Mouse (Mus musculus): Measurements from ENCODE around the gene Lsm11.

Gene Lsm11

DNA sequence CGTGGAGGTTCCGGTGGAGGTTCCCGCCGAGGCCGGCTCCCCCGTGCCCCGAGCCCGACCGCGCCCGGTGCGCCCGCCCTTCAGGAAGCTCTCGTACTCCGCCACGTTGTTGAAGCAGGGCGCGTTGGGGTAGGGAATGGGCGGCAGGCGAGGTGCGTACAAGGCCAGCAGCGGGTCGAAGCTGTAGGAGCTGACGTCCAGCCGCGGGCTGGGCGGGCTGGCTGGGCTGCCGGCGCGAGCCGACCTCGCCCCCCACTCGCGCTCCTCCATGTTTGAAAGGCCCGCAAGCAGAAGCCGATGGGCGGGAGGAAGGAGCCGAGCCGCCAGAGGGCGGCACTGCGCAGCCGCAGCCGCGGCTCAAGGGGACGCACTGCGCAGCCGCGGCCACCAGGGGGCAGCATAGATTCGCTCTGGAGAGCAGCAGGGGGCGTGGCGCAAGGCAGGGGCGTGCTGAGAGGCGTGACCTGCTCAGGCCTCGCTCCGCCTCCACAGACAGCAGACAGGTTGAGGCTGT lies at the start of gene Lsm11:
Lsm11 (minus strand) TSS at position 293 of the 514 bp plus-strand sequence.
- DNase-seq (ENCODE audit: low spot score in 2 of 2), result peak; percentile 86 to 97

DNA sequence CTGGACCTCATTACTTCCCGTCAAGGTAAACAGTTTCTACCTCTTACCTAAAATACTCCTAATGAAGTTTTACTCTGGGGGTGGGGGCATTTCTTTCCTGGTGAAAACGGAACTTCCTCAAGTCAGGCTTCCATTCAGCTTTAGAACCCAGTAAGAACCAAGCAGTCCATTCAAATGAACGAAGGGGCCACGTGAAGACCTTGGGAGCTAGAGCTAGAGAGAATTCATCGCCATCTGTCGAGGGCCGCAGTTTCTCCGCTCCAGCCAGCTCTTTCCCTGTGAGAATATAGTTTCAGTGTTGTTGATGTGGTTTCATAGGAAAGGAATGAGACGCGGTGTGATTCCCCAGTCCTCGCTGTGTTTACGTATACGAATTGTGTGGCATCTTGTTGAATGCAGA lies 47.4 kb upstream of the Lsm11 start:
- DNase-seq (ENCODE audit: low spot score in 2 of 2), result no peak

DNA sequence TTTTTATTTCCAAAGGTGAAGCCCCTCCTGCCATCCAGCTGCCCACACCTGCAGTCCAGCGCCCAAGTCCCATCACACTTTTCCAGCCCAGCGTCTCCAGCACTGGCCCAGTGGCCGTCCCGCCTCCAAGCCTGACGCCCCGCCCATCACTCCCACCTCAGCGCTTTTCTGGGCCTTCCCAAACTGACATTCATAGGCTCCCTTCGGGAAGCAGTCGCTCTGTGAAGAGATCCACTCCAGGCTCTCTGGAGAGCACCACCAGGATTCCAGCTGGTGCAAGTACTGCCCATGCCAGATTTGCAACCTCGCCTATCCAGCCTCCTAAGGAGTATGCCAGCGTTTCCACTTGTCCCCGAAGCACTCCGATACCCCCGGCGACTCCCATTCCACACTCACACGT lies 46.9 kb upstream of the Lsm11 start:
- no peak for DNase-seq (ENCODE audit: low spot score in 2 of 2)

DNA sequence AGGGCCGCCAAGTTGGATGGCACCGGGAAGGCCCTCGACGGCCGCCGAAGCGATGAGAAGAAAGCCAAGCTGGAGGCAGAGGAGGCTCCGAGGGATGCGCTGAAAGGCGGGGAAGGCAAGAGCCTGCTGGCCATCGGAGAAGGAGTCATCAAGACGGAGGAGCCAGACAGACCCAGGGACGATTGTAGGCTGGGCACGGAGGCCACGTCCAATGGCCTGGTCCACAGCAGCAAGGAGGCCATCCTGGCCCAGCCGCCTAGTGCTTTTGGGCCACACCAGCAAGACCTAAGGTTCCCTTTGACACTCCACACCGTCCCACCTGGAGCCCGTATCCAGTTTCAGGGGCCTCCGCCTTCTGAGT lies 36.1 kb upstream of the Lsm11 start:
- no peak for DNase-seq (ENCODE audit: low spot score in 2 of 2)

DNA sequence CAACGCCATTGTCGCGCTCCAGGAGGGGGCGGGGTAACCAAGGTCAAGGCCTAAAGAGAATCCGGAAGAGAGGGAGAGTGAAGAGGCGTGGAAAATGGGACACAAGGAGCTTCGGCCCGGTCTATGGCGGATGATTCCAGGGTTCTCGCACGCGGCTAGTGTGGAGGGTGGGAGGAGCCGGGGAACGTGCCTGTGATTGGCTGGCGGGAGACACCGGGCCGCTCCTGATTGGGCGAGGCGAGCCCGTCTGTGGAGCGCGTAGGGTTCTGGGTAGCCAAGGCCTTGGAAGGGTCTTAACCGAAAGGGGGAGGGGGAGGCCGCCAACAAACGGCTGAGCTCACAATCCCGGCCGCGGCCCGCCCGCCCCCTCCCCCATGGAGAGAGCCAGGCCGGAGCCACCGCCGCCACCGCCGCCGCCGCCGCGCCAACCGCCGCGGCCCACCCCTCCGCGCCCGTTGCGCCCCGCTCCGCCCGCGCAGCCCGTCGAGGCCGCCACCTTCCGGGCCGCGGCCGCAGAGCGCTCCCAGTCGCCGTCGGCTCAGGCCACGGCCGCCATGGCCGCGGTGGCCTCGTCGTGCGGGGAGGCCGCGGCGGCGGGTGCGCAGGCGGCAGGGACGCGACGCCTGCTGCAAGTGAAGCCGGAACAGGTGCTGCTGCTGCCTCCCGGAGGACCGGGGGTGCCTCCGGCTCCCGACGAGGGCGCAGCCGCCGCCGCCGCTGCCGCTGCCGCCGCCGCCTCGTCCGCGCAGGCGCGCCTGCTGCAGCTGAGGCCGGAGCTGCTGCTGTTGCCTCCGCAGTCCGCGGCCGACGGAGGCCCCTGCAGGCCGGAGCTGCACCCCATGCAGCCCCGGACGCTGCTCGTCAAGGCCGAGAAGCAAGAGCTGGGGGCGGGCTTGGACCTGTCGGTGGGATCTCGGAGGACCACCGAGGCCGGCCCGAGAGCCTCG lies 35.5 kb upstream of the Lsm11 start, which contains the start of gene Sox30:
Sox30 (plus strand) TSS at position 365 of the 947 bp plus-strand sequence.
- DNase-seq (ENCODE audit: low spot score in 2 of 2), result no peak

DNA sequence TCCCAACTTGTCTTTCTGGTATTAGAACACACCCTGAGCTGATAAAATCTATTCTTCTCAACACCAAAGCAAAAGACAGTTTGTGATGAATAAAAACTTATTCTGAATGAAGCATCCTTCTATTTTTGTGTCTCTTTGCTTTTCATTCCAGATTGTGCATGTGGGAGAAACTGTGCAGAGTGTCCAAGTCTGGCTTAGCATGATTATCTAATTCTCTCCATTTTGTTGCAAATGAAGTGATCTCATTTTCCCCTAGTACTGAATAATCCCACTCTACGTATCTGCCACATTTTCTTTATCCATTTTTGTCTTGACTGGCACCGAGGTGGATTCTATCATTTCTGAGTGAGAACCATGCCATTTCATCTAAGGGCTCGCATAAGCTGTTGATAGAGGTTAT lies 31.3 kb upstream of the Lsm11 start:
- peak; percentile 26 to 37 for DNase-seq (ENCODE audit: low spot score in 2 of 2)

DNA sequence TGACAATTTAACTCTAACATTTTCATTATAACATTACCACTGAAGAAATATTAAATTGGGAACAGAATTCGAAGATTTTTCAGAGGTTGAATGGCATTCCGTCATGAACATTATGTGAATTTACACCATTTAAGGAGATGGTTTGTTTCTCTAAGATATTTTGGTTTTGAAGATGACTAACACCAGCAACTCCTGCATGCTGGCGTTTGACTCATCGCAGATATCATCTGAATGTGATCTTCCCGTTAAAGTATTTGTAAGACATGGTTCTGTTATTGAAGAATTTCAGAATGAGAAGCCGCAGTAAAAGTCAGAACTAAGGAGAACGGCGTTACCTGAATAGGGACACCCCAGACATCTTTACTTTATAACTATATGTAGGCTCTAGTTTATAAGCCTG lies 29.7 kb upstream of the Lsm11 start:
- DNase-seq (ENCODE audit: low spot score in 2 of 2), result no peak

DNA sequence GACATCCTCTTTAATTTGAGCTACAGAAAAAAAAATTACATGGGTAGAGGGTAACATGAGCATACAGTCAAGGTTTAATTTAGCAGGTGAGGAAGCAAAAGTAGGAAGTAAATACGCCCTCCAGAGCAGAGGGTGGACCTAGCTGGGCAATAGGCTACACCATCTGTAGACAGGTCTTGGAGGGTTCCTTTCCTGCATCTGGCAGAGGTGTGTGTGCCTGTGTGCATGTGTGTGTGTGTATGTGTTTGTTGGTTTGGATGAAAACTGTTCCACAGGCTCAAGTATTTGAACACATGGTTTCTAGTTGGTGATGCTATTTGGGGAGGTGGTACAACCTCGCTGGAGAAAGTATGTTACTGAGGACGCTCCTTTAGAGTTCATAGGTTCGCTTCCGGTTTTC lies 28.9 kb upstream of the Lsm11 start:
- DNase-seq (ENCODE audit: low spot score in 2 of 2), result no peak

DNA sequence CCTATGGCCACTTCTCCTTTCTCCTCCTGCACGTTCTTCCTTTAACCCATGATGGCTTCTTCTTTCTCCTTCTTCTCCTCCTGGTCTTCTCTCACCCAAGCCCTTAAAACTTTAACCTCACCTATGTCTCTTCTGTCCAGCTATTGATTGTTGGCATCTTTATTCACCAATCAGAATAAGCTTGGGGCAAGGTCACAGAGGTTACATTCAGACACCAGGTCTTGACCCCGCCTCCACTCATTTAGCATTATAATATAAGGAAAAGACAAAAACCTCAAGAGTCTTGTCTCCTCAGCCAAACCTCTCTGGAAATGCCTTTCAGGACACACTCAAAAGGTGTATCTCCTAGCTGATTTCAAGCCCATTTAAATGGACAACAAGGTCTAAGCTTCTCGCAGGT lies 23.7 kb upstream of the Lsm11 start:
- DNase-seq (ENCODE audit: low spot score in 2 of 2), result no peak

DNA sequence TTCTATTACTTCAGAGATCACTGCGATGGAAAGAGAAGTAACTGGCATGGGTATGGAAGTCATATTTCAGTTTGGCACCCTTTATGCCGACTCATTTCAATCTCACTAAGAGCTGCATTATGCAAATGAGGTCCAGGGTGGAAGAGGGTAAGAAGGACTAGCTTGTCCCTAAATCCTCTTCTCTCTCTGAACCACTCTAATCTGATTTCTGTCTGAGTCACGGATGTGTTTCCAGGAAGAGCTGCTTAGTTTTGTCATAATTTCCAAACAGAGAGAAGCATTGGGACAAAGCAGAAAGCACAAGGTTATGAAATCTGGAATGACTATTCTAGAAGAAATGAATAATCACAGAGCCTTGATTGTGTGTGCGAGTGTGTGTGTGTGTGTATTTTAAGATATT lies 22.2 kb upstream of the Lsm11 start:
- DNase-seq (ENCODE audit: low spot score in 2 of 2), result no peak

DNA sequence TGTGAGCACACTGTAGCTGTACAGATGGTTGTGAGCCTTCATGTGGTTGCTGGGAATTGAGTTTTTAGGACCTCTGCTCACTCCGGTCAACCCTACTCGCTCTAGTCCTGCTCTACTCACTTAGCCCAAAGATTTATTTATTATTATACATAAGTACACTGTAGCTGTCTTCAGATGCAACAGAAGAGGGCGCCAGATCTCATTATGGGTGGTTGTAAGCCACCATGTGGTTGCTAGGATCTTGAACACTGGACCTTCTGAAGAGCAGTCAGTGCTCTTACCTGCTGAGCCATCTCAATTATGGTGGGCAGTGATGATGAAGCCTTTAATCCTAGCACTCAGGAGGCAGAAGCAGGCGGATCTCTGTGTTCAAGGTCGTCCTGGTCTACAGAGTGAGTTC lies 15.3 kb upstream of the Lsm11 start:
- no peak for DNase-seq (ENCODE audit: low spot score in 2 of 2)

DNA sequence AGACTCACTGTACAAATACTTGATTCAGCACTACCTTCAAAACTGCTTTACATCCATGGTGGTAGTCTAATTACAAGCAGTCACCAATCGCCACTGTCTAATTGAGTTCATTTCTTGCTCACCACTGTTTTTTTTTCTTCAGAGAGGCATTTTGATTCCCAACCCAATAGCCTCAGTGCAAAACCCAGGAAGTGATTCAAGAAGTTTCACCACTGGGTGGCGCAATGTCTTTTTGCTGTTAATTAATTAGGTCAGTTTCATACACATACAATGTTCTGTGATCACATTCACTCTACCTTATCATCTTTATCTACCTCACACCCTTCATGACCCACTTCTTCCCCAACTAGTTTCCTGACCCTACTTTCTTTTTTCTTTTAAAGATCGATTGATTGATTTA lies 14.9 kb upstream of the Lsm11 start:
- no peak for DNase-seq (ENCODE audit: low spot score in 2 of 2)

DNA sequence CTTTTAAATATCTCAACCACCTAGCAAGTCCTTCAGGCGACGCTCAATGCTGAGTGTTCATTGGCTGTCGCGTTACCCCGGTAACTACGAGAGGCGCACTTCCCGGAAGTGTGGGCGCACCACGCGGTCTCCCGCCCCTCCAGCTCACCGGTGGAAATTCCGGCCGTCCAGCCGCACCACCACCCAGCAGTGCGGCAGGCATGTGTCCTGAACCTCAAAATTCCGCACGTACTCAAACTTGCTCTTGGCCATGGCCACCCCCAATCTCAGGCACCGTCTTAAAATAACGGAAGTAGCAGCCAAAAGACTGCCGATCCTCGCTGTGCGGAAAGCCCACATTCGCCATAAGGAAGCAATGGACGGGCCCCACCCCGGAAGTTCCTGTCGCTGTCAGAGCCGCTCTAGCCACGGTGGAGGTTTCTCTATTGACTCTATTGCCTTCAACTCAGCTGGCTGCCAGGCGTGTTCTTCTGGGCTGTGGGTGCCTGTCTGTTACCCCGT lies 10.4 kb upstream of the Lsm11 start, which contains the start of gene Thg1l:
Thg1l (minus strand) TSS at position 368 of the 501 bp plus-strand sequence.
- DNase-seq (ENCODE audit: low spot score in 2 of 2), result peak; percentile 68 to 92

DNA sequence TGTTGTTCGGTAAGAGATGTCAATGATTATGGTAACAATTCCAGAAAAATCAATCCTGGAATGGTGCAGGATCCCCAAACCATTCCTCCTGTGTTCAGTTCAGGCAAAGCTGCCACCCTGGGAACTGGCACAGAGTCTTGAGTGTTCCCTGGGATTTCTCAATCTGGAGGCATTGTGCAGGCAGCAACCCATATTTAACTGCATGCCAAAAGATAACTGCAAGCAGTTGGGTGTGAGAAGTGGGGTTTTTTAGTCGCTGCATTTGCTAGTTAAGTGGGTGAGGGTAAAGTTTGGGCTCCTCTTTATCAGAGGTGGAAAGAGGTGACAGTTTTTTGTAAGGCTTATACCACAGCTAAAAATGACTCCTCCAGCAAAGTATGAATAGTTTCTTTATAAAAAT lies 2.8 kb upstream of the Lsm11 start:
- DNase-seq (ENCODE audit: low spot score in 2 of 2), result peak; percentile 44 to 56

DNA sequence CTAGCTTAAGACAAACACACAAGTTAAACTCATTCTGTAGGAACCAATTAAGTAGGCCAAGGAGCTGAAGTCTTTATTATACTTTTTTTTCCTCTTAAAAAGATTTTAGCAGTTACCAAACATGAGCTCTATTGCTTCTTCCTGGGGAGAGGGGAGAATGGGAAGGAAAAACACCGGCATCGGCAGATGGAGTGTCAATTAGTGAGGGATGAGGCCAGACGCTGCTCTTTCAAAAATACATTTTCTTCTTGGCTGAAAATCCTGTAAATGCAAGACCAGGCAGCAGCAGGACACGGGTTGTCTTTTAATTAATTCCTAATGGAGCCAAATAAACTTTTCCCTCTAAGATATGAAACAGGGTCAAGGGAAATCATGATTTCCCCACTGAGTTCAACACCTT lies 2.1 kb upstream of the Lsm11 start:
- DNase-seq (ENCODE audit: low spot score in 2 of 2), result no peak

DNA sequence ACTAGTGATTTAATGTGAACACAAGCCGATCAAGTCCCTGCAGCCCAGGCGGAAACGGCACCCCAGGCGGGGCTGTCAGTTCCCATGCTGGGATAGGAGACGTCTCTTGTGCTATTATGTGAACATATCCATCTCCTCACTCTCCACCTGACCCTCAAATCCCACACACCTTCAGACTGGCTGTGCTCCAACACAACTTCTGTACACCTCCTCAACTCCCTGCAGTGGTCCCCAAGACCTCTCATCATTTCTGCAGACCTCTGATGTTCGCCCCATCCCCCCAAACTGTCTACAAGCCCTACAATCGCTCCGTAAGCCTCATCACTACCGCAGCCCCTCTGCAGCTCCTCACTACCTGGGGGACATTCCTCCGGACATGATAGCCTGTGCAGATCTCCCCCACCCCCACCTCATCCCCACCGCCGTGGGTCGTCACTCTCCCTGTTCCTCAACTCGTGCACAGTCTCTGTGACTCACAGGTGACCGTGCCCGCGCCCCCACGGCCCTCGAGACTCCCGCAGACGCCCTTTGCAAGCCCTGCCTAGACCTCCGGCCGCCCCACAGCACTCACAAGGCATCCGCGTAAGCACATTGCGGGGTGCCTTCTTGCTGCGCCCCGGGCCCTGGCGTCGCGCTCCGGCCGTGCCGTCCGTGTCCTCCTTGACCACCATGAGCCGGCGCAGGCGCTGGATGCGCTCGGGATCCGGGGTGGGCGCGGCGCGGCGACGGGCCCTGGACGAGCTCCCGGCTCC lies 668 bp downstream of the Lsm11 start:
- DNase-seq (ENCODE audit: low spot score in 2 of 2), result peak in 1 of 2 experiments; percentile 30

DNA sequence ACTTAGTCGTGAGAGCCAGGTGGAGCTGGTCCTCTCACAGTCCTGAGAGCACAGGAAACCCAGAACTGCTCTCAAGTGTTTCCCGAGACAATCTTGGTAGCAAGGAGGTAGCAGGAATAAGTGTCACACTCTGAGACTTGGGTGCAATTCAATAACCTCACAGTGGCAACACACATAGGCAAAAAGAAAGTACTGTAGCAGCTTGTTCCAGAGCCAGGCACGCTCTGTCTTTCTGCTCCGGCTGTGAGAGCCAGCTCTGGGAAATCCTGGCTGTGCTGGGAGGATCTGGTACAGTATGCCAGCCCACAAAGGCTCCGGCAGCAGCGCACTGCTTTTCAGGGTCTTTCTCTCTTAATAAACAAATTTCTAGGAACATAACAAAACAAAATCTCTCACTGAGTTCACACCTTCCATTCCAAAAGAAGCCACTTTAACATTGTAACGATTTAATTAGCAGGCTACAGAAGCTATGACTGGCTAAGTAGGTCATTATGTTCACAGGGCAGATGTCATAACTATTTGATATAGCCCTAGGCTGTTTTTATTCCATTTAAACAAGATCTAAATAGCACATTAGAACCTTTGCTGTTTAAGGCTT lies 1.5 kb downstream of the Lsm11 start:
- peak in 1 of 2 experiments; percentile 60 for DNase-seq (ENCODE audit: low spot score in 2 of 2)

DNA sequence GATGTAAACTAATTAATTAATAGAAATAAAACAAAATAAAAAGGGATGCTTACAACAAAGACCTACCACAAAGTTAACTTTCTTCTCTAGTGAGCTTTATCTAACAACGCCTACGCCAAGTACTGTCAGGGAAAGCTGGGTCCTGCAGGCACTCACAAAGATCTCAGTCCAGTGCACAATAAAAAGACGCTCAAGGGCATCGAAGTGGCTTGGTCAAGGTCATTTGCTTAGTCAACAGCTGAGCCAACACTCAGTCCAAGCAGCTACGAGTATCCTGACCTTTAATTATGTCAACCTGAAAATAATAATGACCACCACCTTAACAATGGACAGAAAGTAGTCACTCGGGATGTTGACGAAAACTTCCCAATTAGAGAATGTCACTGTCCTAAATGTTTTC lies 2.5 kb downstream of the Lsm11 start:
- no peak for DNase-seq (ENCODE audit: low spot score in 2 of 2)

DNA sequence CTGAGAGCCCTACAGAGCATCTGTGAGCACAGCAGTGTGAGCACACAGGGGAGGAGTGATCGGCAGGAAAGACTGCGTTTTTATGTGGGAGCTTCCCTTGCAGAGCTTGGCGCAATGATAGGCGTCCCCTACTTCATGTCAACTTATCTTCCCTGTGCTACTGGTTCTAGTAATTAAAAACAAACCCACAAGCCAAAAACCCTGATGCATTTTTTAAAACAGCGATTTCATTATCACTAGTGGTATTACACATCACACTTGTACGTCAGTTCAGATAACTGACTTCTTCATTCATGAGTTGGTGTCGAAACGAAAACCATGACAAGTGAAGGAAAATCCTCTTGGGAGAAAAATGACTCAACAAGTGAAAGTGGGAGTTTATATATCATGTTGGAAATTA lies 5.8 kb downstream of the Lsm11 start:
- DNase-seq (ENCODE audit: low spot score in 2 of 2), result no peak

DNA sequence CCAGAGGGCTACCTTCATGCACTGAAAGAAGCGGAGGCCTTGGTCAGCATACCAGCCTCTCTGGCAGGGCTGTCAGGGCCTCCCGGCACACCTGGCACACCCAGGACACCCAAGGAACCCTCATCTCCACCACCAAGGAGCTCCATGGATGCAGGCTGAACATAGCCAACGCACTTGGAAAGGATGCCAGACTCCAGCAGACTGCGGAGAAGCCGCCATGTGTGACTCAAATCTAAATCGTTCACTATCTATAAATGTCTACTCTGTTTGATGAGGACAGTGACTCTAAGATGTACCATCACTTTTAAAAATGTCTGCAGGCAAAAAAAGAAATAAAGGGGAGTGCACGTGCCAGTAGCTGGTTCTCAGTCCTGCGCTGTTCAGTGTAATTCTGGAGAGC lies 7.3 kb downstream of the Lsm11 start:
- no peak for DNase-seq (ENCODE audit: low spot score in 2 of 2)

DNA sequence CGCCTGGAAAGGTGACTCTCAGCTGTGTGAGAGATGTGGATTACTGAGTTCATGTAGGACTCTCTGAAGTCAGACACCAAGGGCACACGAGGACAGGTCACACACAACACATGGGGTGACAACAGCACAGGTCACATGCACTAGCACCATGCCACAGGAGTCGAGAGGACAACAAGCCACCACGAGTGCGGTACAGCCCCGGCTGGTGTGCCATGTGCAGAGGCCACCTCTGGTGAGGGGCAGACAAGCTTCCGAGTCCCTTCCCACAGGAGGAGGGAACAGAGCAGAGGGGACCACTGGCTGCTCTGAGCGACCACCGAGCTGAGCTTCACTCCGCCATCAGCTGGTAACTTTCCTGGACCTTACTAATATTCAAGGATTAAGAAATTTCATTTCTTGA lies 12.0 kb downstream of the Lsm11 start:
- no peak for DNase-seq (ENCODE audit: low spot score in 2 of 2)

DNA sequence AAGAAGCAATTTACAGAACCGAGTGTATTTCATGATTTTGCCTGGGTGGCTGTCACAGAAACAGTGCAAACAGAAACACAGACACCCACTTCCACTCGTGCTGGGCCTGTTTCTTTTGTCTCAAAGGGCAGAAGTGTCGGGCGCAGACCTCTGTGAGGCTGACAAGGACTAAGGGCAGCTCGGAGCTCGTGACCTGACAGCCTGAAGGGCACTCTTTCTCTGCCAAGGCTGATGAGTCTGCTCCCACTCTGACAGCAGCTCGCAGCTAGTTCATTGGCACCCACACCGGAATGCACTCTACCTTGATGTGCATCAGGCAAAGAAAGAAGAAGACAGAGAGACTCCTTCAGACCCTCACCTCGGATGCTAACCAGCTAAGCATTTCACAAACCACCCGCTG lies 15.2 kb downstream of the Lsm11 start:
- DNase-seq (ENCODE audit: low spot score in 2 of 2), result no peak
